ENCODE assay signal across 9 mouse cellular contexts in the genomic region with DNA sequence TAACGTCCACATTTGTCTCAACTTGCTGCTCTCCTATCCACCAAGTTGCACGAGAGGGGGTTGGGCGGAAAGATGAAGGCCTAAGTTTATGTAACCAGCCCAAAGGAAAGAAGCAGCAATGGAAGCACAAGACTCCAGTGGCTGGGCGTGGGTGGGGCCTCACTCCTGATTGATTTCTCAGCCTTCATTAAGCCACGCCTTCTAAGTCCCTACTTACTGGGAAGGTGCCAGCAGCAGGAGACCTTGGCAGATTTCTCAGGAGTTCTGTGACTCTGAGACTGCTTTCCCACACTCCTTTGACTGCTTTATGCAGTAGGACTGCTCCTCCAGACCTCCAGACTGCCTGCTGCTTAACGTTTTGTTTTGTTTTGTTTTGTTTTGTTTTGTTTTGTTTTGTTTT.
DNase-seq lines count a peak whose midpoint lies in the region; ATAC-seq lines count a peak whose summit lies in the region.
"Had no signal": no experiment of that assay in that cellular context is flagged by ENCODE, and none has a peak within 500 bp of the region (broad histone marks: within the 10 kb centered on the region; RNA-seq: fewer than 3 reads in every experiment).

No protein-coding gene starts in this region.

- no peak overlapping the region for H3K9ac ChIP-seq in liver, embryonic 11.5 days (ENCODE audit: low read depth, low read length)

- H3K4me2 ChIP-seq in liver, embryonic 11.5 days: no peak overlapping the region

- peaks cover 10% of the 10 kb centered on the region for H3K4me1 ChIP-seq in heart, embryonic 10.5 days
- H3K4me1 ChIP-seq in liver, embryonic 11.5 days (replicated peaks; ENCODE audit: control insufficient read depth, insufficient read depth, low read length): no peaks in the 10 kb centered on the region; the same call in 1 of the 2 replicates

- DNase-seq in heart, embryonic 10.5 days (ENCODE audit: low spot score): no peak
- no peak for DNase-seq in heart, adult 9 months (ENCODE audit: low spot score in 2 of 2)
- peak; percentile 44 for DNase-seq in ovary, adult 18-20 months (ENCODE audit: low spot score)
- no peak for DNase-seq in ovary, postnatal 10 days (ENCODE audit: low spot score)
- no peak for DNase-seq in liver, embryonic 11.5 days (ENCODE audit: low spot score)
- peak; percentile 4 for DNase-seq in yolk sac, embryonic 10.5 days (ENCODE audit: low spot score)
- DNase-seq in left cerebral cortex, postnatal 14 days (ENCODE audit: low spot score in 2 of 2): no peak
- no peak for DNase-seq in T-cell, adult 2 months (ENCODE audit: low spot score)

- no peaks in the 10 kb centered on the region for H3K27me3 ChIP-seq in heart, embryonic 10.5 days (ENCODE audit: insufficient read depth, poor library complexity, severe bottlenecking)
- no peaks in the 10 kb centered on the region for H3K27me3 ChIP-seq in liver, embryonic 11.5 days (replicated peaks; ENCODE audit: control insufficient read depth, insufficient read depth, low read length)

- no peaks in the 10 kb centered on the region for H3K36me3 ChIP-seq in heart, embryonic 10.5 days
- no peaks in the 10 kb centered on the region for H3K36me3 ChIP-seq in liver, embryonic 11.5 days (ENCODE audit: control insufficient read depth, insufficient read depth, low read length)

- H3K9me3 ChIP-seq in heart, embryonic 10.5 days: no peaks in the 10 kb centered on the region
- no peaks in the 10 kb centered on the region for H3K9me3 ChIP-seq in liver, embryonic 11.5 days (ENCODE audit: control insufficient read depth, low read length)

- H3K4me3 ChIP-seq in heart, embryonic 10.5 days: no peak overlapping the region
- H3K4me3 ChIP-seq in liver, embryonic 11.5 days (ENCODE audit: low read depth, low read length): no peak overlapping the region

- peak overlapping the region; percentile 38; the same call in 1 of the 2 replicates for H3K27ac ChIP-seq in heart, embryonic 10.5 days
- no peak overlapping the region for H3K27ac ChIP-seq in liver, embryonic 11.5 days (ENCODE audit: low read depth, low read length)

- peak; percentile 65; the same call in 1 of the 2 replicates for ATAC-seq in liver, embryonic 11.5 days (replicated peaks; ENCODE audit: low FRiP score)
- ATAC-seq: CD4-positive, CD25-positive, alpha-beta regulatory T cell, adult 4 months had no signal

- WGBS in heart, embryonic 10.5 days: 34% methylated on average over 6 of the region's 6 CpGs
- 37% methylated on average over 6 of the region's 6 CpGs for WGBS in liver, embryonic 11.5 days

- intact Hi-C loops in left cerebral cortex, postnatal 14 days (cut with DNase I): no loop called here

Comparison
In these comparisons a context has a peak if more than half of its experiments do, and no peak if none do; other contexts are left out.
1. DNase-seq: peak in ovary, adult 18-20 months (single experiment) and yolk sac, embryonic 10.5 days (single experiment); none in heart, embryonic 10.5 days (single experiment), heart, adult 9 months (0 of 2), ovary, postnatal 10 days (single experiment), liver, embryonic 11.5 days (single experiment), left cerebral cortex, postnatal 14 days (0 of 2) and T-cell, adult 2 months (single experiment).